31 mouse cellular contexts compared by ENCODE assay signal in genomic region chr10:61669289-61669688, GRCm38 (mm10). TPM values are rescaled to one million over a fixed set of nuclear protein-coding genes. Genes with fewer than 3 reads are reported as not detected.
DNase-seq lines count a peak whose midpoint lies in the region; ATAC-seq and TF ChIP-seq lines count a peak whose summit lies in the region.
"Had no signal": no experiment of that assay in that cellular context is flagged by ENCODE, and none has a peak within 500 bp of the region (broad histone marks: within the 10 kb centered on the region; RNA-seq: fewer than 3 reads in every experiment).

No protein-coding gene starts in this region.

- H3K4me3 ChIP-seq in forebrain, postnatal 0 days (ENCODE audit: low read depth, low read length): no peak overlapping the region
- H3K4me3 ChIP-seq in forebrain, embryonic 12.5 days (replicated peaks): no peak overlapping the region
- H3K4me3 ChIP-seq in ES-Bruce4 (ENCODE audit: low read depth, low read length): no peak overlapping the region
- H3K4me3 ChIP-seq in hindbrain, postnatal 0 days (ENCODE audit: low read length): no peak overlapping the region
- H3K4me3 ChIP-seq: embryonic facial prominence, embryonic 13.5 days; forebrain, embryonic 10.5 days; gastrocnemius, adult 2 months; heart, adult 2 months; heart, embryonic 13.5 days; intestine, embryonic 15.5 days; liver, embryonic 12.5 days; midbrain, embryonic 15.5 days; neural tube, embryonic 12.5 days; stomach, embryonic 15.5 days had no signal

- no peak overlapping the region for H3K9ac ChIP-seq in forebrain, postnatal 0 days
- H3K9ac ChIP-seq in forebrain, embryonic 12.5 days: no peak overlapping the region
- H3K9ac ChIP-seq in ES-Bruce4 (ENCODE audit: low read depth, poor library complexity, severe bottlenecking): no peak overlapping the region
- H3K9ac ChIP-seq in hindbrain, postnatal 0 days (replicated peaks; ENCODE audit: low read length): no peak overlapping the region
- H3K9ac ChIP-seq: embryonic facial prominence, embryonic 13.5 days; heart, embryonic 13.5 days; intestine, embryonic 15.5 days; liver, embryonic 12.5 days; liver, postnatal 0 days; midbrain, embryonic 15.5 days; neural tube, embryonic 12.5 days; stomach, embryonic 15.5 days had no signal

- no peaks in the 10 kb centered on the region for H3K27me3 ChIP-seq in forebrain, postnatal 0 days (ENCODE audit: insufficient read depth, low read length)
- H3K27me3 ChIP-seq in forebrain, embryonic 12.5 days: no peaks in the 10 kb centered on the region
- H3K27me3 ChIP-seq in ES-Bruce4 (ENCODE audit: control insufficient read depth, insufficient read depth, low read length, poor library complexity, severe bottlenecking): no peaks in the 10 kb centered on the region
- no peaks in the 10 kb centered on the region for H3K27me3 ChIP-seq in hindbrain, postnatal 0 days (ENCODE audit: insufficient read depth, low read length)
- H3K27me3 ChIP-seq: embryonic facial prominence, embryonic 13.5 days; heart, embryonic 13.5 days; intestine, embryonic 15.5 days; liver, embryonic 12.5 days; midbrain, embryonic 15.5 days; neural tube, embryonic 12.5 days; stomach, embryonic 15.5 days had no signal

- H3K4me1 ChIP-seq in forebrain, postnatal 0 days (ENCODE audit: insufficient read depth): no peaks in the 10 kb centered on the region
- no peaks in the 10 kb centered on the region for H3K4me1 ChIP-seq in forebrain, embryonic 12.5 days
- H3K4me1 ChIP-seq in ES-Bruce4 (ENCODE audit: control insufficient read depth, insufficient read depth, low read length): no peaks in the 10 kb centered on the region
- H3K4me1 ChIP-seq in hindbrain, postnatal 0 days (ENCODE audit: insufficient read depth, low read length): no peaks in the 10 kb centered on the region
- H3K4me1 ChIP-seq: embryonic facial prominence, embryonic 13.5 days; forebrain, embryonic 10.5 days; heart, embryonic 13.5 days; intestine, embryonic 15.5 days; midbrain, embryonic 15.5 days; neural tube, embryonic 12.5 days; stomach, embryonic 15.5 days had no signal

- TF ChIP-seq EP300 in ES-Bruce4 (IDR thresholded peaks at IDR 0.05; ENCODE audit: insufficient read depth, low read depth, low read length): no peak

- DNase-seq in forebrain, postnatal 0 days: no peak
- peak; percentile 22 for DNase-seq in brain, adult 2 months (ENCODE audit: low read depth, low spot score)
- DNase-seq in hindbrain, postnatal 0 days (ENCODE audit: low spot score): peak; percentile 56
- no peak for DNase-seq in cerebellum, postnatal 25 days
- DNase-seq in gastrocnemius, postnatal 4 days (ENCODE audit: low spot score in 2 of 2): no peak
- DNase-seq in left cerebral cortex, postnatal 36 days (ENCODE audit: low spot score in 2 of 2): no peak
- DNase-seq: adrenal gland, adult 8-10 months; cerebellum, adult 11-12 months; cerebellum, adult 9-11 months; gastrocnemius, adult 2 months; gastrocnemius, postnatal 36 days; heart, adult 2 months; heart, postnatal 10 days; kidney, adult 2 months; kidney, postnatal 4 days; left cerebral cortex, postnatal 4 days; liver, postnatal 0 days; right cerebral cortex, postnatal 25 days; thymus, postnatal 25 days had no signal

- peak; percentile 14; the same call in 1 of the 2 replicates for ATAC-seq in forebrain, postnatal 0 days
- no peak for ATAC-seq in forebrain, embryonic 12.5 days (ENCODE audit: low FRiP score)
- peak; percentile 40; the same call in 1 of the 2 replicates for ATAC-seq in hindbrain, postnatal 0 days
- ATAC-seq: intestine, embryonic 15.5 days; midbrain, embryonic 15.5 days had no signal

- peaks cover 82% of the 10 kb centered on the region for H3K36me3 ChIP-seq in forebrain, postnatal 0 days (ENCODE audit: insufficient read depth)
- H3K36me3 ChIP-seq in forebrain, embryonic 12.5 days (replicated peaks): peaks cover 90% of the 10 kb centered on the region
- H3K36me3 ChIP-seq in ES-Bruce4 (ENCODE audit: control insufficient read depth, insufficient read depth, low read length, poor library complexity, severe bottlenecking): peaks cover 79% of the 10 kb centered on the region
- peaks cover 54% of the 10 kb centered on the region for H3K36me3 ChIP-seq in hindbrain, postnatal 0 days (ENCODE audit: insufficient read depth, low read length)

- 26% methylated on average over 7 of the region's 7 CpGs for WGBS in forebrain, postnatal 0 days
- 74% methylated on average over 7 of the region's 7 CpGs for WGBS in forebrain, embryonic 12.5 days
- WGBS in hindbrain, postnatal 0 days: 31% methylated on average over 7 of the region's 7 CpGs

- no peaks in the 10 kb centered on the region for H3K9me3 ChIP-seq in forebrain, postnatal 0 days (ENCODE audit: low read length)
- H3K9me3 ChIP-seq in forebrain, embryonic 12.5 days: no peaks in the 10 kb centered on the region
- no peaks in the 10 kb centered on the region for H3K9me3 ChIP-seq in ES-Bruce4 (replicated peaks; ENCODE audit: control insufficient read depth, insufficient read depth, low read length, poor library complexity, severe bottlenecking)
- no peaks in the 10 kb centered on the region for H3K9me3 ChIP-seq in hindbrain, postnatal 0 days (ENCODE audit: low read length)
- H3K9me3 ChIP-seq: embryonic facial prominence, embryonic 13.5 days; forebrain, embryonic 10.5 days; heart, embryonic 13.5 days; intestine, embryonic 15.5 days; liver, embryonic 12.5 days; midbrain, embryonic 15.5 days; neural tube, embryonic 12.5 days; stomach, embryonic 15.5 days had no signal

- intact Hi-C loops in left cerebral cortex, postnatal 36 days (cut with DNase I): loop anchor here (10.0 kb wide), 1 partner anchor 464 kb away; no protein-coding TSS in a partner anchor

- TF ChIP-seq POLR2A in ES-Bruce4 (IDR thresholded peaks at IDR 0.05; ENCODE audit: insufficient read depth, low read length): no peak

- H3K4me2 ChIP-seq in forebrain, postnatal 0 days (ENCODE audit: low read depth): no peak overlapping the region
- H3K4me2 ChIP-seq in forebrain, embryonic 12.5 days: no peak overlapping the region
- no peak overlapping the region for H3K4me2 ChIP-seq in hindbrain, postnatal 0 days (ENCODE audit: low read depth, low read length)
- H3K4me2 ChIP-seq: embryonic facial prominence, embryonic 13.5 days; heart, embryonic 13.5 days; intestine, embryonic 15.5 days; midbrain, embryonic 15.5 days; neural tube, embryonic 12.5 days; stomach, embryonic 15.5 days had no signal

- H3K27ac ChIP-seq in forebrain, postnatal 0 days (ENCODE audit: low read depth, low read length): no peak overlapping the region
- H3K27ac ChIP-seq in forebrain, embryonic 12.5 days: no peak overlapping the region
- H3K27ac ChIP-seq in ES-Bruce4 (ENCODE audit: insufficient read depth, low read length): peak overlapping the region; percentile 1; the same call in 1 of the 2 replicates
- H3K27ac ChIP-seq in hindbrain, postnatal 0 days: no peak overlapping the region
- H3K27ac ChIP-seq: embryonic facial prominence, embryonic 13.5 days; forebrain, embryonic 10.5 days; gastrocnemius, adult 2 months; heart, adult 2 months; heart, embryonic 13.5 days; intestine, embryonic 15.5 days; kidney, postnatal 0 days; macrophage; midbrain, embryonic 15.5 days; neural tube, embryonic 12.5 days; stomach, embryonic 15.5 days had no signal

- TF ChIP-seq CTCF in forebrain, postnatal 0 days (IDR thresholded peaks at IDR 0.05; ENCODE audit: low read depth): no peak
- TF ChIP-seq CTCF in ES-Bruce4 (IDR thresholded peaks at IDR 0.05; ENCODE audit: low read depth, low read length): no peak
- TF ChIP-seq CTCF in hindbrain, postnatal 0 days (IDR thresholded peaks at IDR 0.05; ENCODE audit: low read depth): no peak

RNA-seq across cellular contexts. Expression of gene Sar1a, which starts 10.8 kb away (rescaled TPM):
- total RNA-seq in forebrain, postnatal 0 days (2014; rRNA removed): 188 and 221 TPM in 2 replicates
- polyA plus RNA-seq in forebrain, postnatal 0 days (2015; fragmentation: Nextera tagmentation; extraction: Ambion mirVana): 208 and 213 TPM in 2 replicates
- 216 and 221 TPM in 2 replicates for polyA plus RNA-seq in forebrain, embryonic 12.5 days (2016; fragmentation: Nextera tagmentation; extraction: Ambion mirVana)
- 131 and 136 TPM in 2 replicates for polyA plus RNA-seq in ES-Bruce4 (2011; ENCODE audit: insufficient read depth, insufficient read length, low read depth, missing spikeins)
- total RNA-seq in hindbrain, postnatal 0 days (2014; rRNA removed): 125 and 133 TPM in 2 replicates
- 188 and 189 TPM in 2 replicates for polyA plus RNA-seq in hindbrain, postnatal 0 days (2015; fragmentation: Nextera tagmentation; extraction: Ambion mirVana)
- 100 to 1,000 TPM; 179 to 184 TPM for total RNA-seq in gastrocnemius, postnatal 4 days (2021)
- 100 to 1,000 TPM; 122 to 128 TPM for total RNA-seq in left cerebral cortex, postnatal 36 days (2021)

RNA-seq across cellular contexts. Expression of gene Ppa1, which starts 20.9 kb away (rescaled TPM):
- 137 and 157 TPM in 2 replicates for total RNA-seq in forebrain, postnatal 0 days (2014; rRNA removed)
- 201 and 219 TPM in 2 replicates for polyA plus RNA-seq in forebrain, postnatal 0 days (2015; fragmentation: Nextera tagmentation; extraction: Ambion mirVana)
- polyA plus RNA-seq in forebrain, embryonic 12.5 days (2016; fragmentation: Nextera tagmentation; extraction: Ambion mirVana): 264 and 269 TPM in 2 replicates
- polyA plus RNA-seq in ES-Bruce4 (2011; ENCODE audit: insufficient read depth, insufficient read length, low read depth, missing spikeins): 149 and 150 TPM in 2 replicates
- total RNA-seq in hindbrain, postnatal 0 days (2014; rRNA removed): 66.9 and 80.6 TPM in 2 replicates
- 185 and 186 TPM in 2 replicates for polyA plus RNA-seq in hindbrain, postnatal 0 days (2015; fragmentation: Nextera tagmentation; extraction: Ambion mirVana)
- 10 to 100 TPM; 37.8 to 40.4 TPM for total RNA-seq in gastrocnemius, postnatal 4 days (2021)
- 100 to 1,000 TPM; 104 to 108 TPM for total RNA-seq in left cerebral cortex, postnatal 36 days (2021)

RNA-seq across cellular contexts. Expression of gene Tysnd1, which starts 26.0 kb away (rescaled TPM):
- total RNA-seq in forebrain, postnatal 0 days (2014; rRNA removed): 50.5 and 56.8 TPM in 2 replicates
- 34.0 and 34.4 TPM in 2 replicates for polyA plus RNA-seq in forebrain, postnatal 0 days (2015; fragmentation: Nextera tagmentation; extraction: Ambion mirVana)
- 28.4 and 28.9 TPM in 2 replicates for polyA plus RNA-seq in forebrain, embryonic 12.5 days (2016; fragmentation: Nextera tagmentation; extraction: Ambion mirVana)
- polyA plus RNA-seq in ES-Bruce4 (2011; ENCODE audit: insufficient read depth, insufficient read length, low read depth, missing spikeins): 11.2 and 17.2 TPM in 2 replicates
- total RNA-seq in hindbrain, postnatal 0 days (2014; rRNA removed): 70.5 and 84.8 TPM in 2 replicates
- 31.8 and 32.2 TPM in 2 replicates for polyA plus RNA-seq in hindbrain, postnatal 0 days (2015; fragmentation: Nextera tagmentation; extraction: Ambion mirVana)
- total RNA-seq in gastrocnemius, postnatal 4 days (2021): 10 to 100 TPM; 23.0 to 24.4 TPM
- 10 to 100 TPM; 20.0 to 23.7 TPM for total RNA-seq in left cerebral cortex, postnatal 36 days (2021)

RNA-seq across cellular contexts. Expression of gene Aifm2, which starts 45.8 kb away (rescaled TPM):
- 11.5 and 13.0 TPM in 2 replicates for total RNA-seq in forebrain, postnatal 0 days (2014; rRNA removed)
- 8.4 and 11.7 TPM in 2 replicates for polyA plus RNA-seq in forebrain, postnatal 0 days (2015; fragmentation: Nextera tagmentation; extraction: Ambion mirVana)
- polyA plus RNA-seq in forebrain, embryonic 12.5 days (2016; fragmentation: Nextera tagmentation; extraction: Ambion mirVana): 5.8 and 6.1 TPM in 2 replicates
- 8.2 and 9.5 TPM in 2 replicates for polyA plus RNA-seq in ES-Bruce4 (2011; ENCODE audit: insufficient read depth, insufficient read length, low read depth, missing spikeins)
- total RNA-seq in hindbrain, postnatal 0 days (2014; rRNA removed): 21.0 and 28.4 TPM in 2 replicates
- 14.5 and 14.6 TPM in 2 replicates for polyA plus RNA-seq in hindbrain, postnatal 0 days (2015; fragmentation: Nextera tagmentation; extraction: Ambion mirVana)
- total RNA-seq in gastrocnemius, postnatal 4 days (2021): 10 to 100 TPM; 18.9 to 22.9 TPM
- total RNA-seq in left cerebral cortex, postnatal 36 days (2021): 1 to 10 TPM; 7.3 to 9.9 TPM

Comparison
In these comparisons a context has a peak if more than half of its experiments do, and no peak if none do; other contexts are left out.
1. DNase-seq: peak in brain, adult 2 months (single experiment) and hindbrain, postnatal 0 days (single experiment); none in forebrain, postnatal 0 days (single experiment), cerebellum, postnatal 25 days (0 of 2), gastrocnemius, postnatal 4 days (0 of 2) and left cerebral cortex, postnatal 36 days (0 of 2).